Mouse (Mus musculus) cerebellum, adult 11-12 months (tissue): Measurements from ENCODE around the gene Hist2h2be.

ENCODE experiments used
- DNase-seq: peaks from one replicate; pipeline ENCODE4 v3.0.0; 2022

Hist2h2be gene

GRCm38 (mm10) chr3:96220765-96221639, at the start of gene Hist2h2be, which contains the start of gene Hist2h2ac:
Hist2h2be (plus strand) TSS chr3:96221119.
Hist2h2ac (minus strand) TSS chr3:96220880.
- DNase-seq: peak; percentile 88

- DNase-seq: no peak
These were observed 49.2 kb upstream of the Hist2h2be start for GRCm38 (mm10) chr3:96171583-96172196.

GRCm38 (mm10) chr3:96172197-96173178, 48.4 kb upstream of the Hist2h2be start, which contains the start of gene Sf3b4:
Sf3b4 (plus strand) TSS chr3:96172332.
- DNase-seq: peak; percentile 83

- no peak for DNase-seq
These were observed 47.7 kb upstream of the Hist2h2be start for GRCm38 (mm10) chr3:96173185-96173584.

GRCm38 (mm10) chr3:96174042-96174441, 46.9 kb upstream of the Hist2h2be start:
- DNase-seq: peak; percentile 50

- no peak for DNase-seq
These were observed 45.7 kb upstream of the Hist2h2be start for GRCm38 (mm10) chr3:96175251-96175650.

- no peak for DNase-seq
These were observed 42.5 kb upstream of the Hist2h2be start for GRCm38 (mm10) chr3:96178427-96178826.

- DNase-seq: no peak
These were observed 42.0 kb upstream of the Hist2h2be start for GRCm38 (mm10) chr3:96178902-96179301.

GRCm38 (mm10) chr3:96179531-96179930, 41.4 kb upstream of the Hist2h2be start:
- DNase-seq: peak; percentile 68

GRCm38 (mm10) chr3:96180727-96181477, 40.0 kb upstream of the Hist2h2be start, which contains the start of gene Sv2a:
Sv2a (plus strand) TSS chr3:96181151.
- peak; percentile 86 for DNase-seq

GRCm38 (mm10) chr3:96181510-96182381, 39.2 kb upstream of the Hist2h2be start:
- peak; percentile 67 for DNase-seq

- DNase-seq: no peak
These were observed 38.5 kb upstream of the Hist2h2be start for GRCm38 (mm10) chr3:96182382-96182776.

GRCm38 (mm10) chr3:96192977-96193376, 27.9 kb upstream of the Hist2h2be start:
- no peak for DNase-seq

GRCm38 (mm10) chr3:96194966-96195365, 26.0 kb upstream of the Hist2h2be start:
- no peak for DNase-seq

- DNase-seq: no peak
These were observed 25.2 kb upstream of the Hist2h2be start for GRCm38 (mm10) chr3:96195616-96196313.

- DNase-seq: no peak
These were observed 24.3 kb upstream of the Hist2h2be start for GRCm38 (mm10) chr3:96196437-96197128.

GRCm38 (mm10) chr3:96197129-96197749, 23.7 kb upstream of the Hist2h2be start:
- DNase-seq: peak; percentile 91

- no peak for DNase-seq
These were observed 22.7 kb upstream of the Hist2h2be start for GRCm38 (mm10) chr3:96198181-96198580.
